ENCODE assay signal across 23 mouse cellular contexts in the genomic region with DNA sequence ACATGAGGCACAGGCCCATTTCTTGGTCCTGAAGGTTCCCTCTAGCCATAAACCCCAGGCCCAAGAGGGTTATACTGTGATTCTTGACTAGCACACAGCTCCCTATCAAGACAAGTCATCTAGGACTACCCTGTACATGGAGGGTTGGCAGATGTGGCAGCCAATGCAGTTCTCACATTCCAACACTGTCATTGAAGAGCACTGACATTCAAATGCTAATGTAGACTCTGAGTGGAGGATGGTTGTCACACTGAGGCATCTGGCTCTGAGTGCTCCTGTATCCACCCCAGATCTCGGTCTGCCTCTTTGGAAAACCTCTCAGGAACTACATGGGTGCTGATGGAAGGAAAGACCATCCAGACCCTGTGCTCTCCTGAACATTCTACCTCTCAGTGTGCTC.
"Had no signal": no experiment of that assay in that cellular context is flagged by ENCODE, and none has a peak within 500 bp of the region (broad histone marks: within the 10 kb centered on the region; RNA-seq: fewer than 3 reads in every experiment).

No protein-coding gene starts in this region.

- H3K27ac ChIP-seq: gastrocnemius, adult 2 months; heart, embryonic 10.5 days; hindbrain, embryonic 10.5 days; hindbrain, embryonic 12.5 days; hindbrain, embryonic 14.5 days; intestine, embryonic 15.5 days; layer of hippocampus, adult 2 months; left cerebral cortex, adult 2 months; limb, embryonic 10.5 days; limb, embryonic 12.5 days; liver, embryonic 13.5 days had no signal

- DNase-seq: gastrocnemius, adult 2 months; gastrocnemius, postnatal 10 days; gastrocnemius, postnatal 25 days; heart, adult 18-20 months; heart, postnatal 10 days; heart, postnatal 4 days; kidney, adult 18-20 months; kidney, adult 8-10 months; kidney, postnatal 10 days; kidney, postnatal 25 days; kidney, postnatal 4 days; liver; liver, embryonic 13.5 days had no signal

- H3K4me1 ChIP-seq: heart, embryonic 10.5 days; heart, embryonic 12.5 days; hindbrain, embryonic 10.5 days; hindbrain, embryonic 12.5 days; intestine, embryonic 15.5 days; limb, embryonic 10.5 days; limb, embryonic 12.5 days; liver, embryonic 13.5 days had no signal

- H3K4me3 ChIP-seq: gastrocnemius, adult 2 months; heart, embryonic 10.5 days; heart, embryonic 12.5 days; hindbrain, embryonic 10.5 days; hindbrain, embryonic 12.5 days; intestine, embryonic 15.5 days; layer of hippocampus, adult 2 months; left cerebral cortex, adult 2 months; limb, embryonic 10.5 days; limb, embryonic 12.5 days; liver, embryonic 13.5 days had no signal

- H3K27me3 ChIP-seq: heart, embryonic 12.5 days; hindbrain, embryonic 12.5 days; intestine, embryonic 15.5 days; limb, embryonic 12.5 days; liver, embryonic 13.5 days had no signal

- H3K36me3 ChIP-seq: heart, embryonic 10.5 days; heart, embryonic 12.5 days; hindbrain, embryonic 10.5 days; hindbrain, embryonic 12.5 days; intestine, embryonic 15.5 days; limb, embryonic 10.5 days; limb, embryonic 12.5 days; liver, embryonic 13.5 days had no signal
